Mouse (Mus musculus) G1E (cell line): ENCODE measurements at regions not wholly inside any gene's neighbourhood (a gene's known extent, or its start where the extent isn't known, plus 50 kb on each side); places are given as distances from the start of the nearest gene placed in this dataset.

Experiments
- ATAC-seq: 2 replicates; pipeline ENCODE4 v1.8.0; 2016; ENCODE audit warnings: mild to moderate bottlenecking; ENCODE audit not compliant: insufficient number of reproducible peaks, poor library complexity, low FRiP score, severe bottlenecking; ENCODE audit errors: extremely low read depth
- DNase-seq: peaks from one replicate; pipeline ENCODE4 v3.0.0; 2012; ENCODE audit warnings: low spot score
- H3K27me3 ChIP-seq: 2 replicates; pipeline ENCODE4 v1.6.1; 2012; ENCODE audit warnings: mild to moderate bottlenecking, low read length, inconsistent platforms; ENCODE audit not compliant: insufficient read depth
- H3K36me3 ChIP-seq: replicated peaks from 2 replicates; pipeline ENCODE3; 2012; ENCODE audit warnings: mild to moderate bottlenecking, inconsistent platforms
- H3K4me1 ChIP-seq: 2 replicates; pipeline ENCODE4 v1.6.1; 2012; ENCODE audit warnings: low read depth, low read length, inconsistent platforms, mixed read lengths; ENCODE audit not compliant: insufficient read depth
- H3K4me3 ChIP-seq: 2 replicates; pipeline ENCODE4 v1.5.1; 2012; ENCODE audit warnings: low read depth, mild to moderate bottlenecking, inconsistent platforms, low read length, moderate library complexity, mixed read lengths
- H3K9me3 ChIP-seq: replicated peaks from 2 replicates; pipeline ENCODE4 v1.6.1; 2012; ENCODE audit warnings: inconsistent platforms
- CTCF ChIP-seq: IDR thresholded peaks from 2 replicates; pipeline ENCODE4 v1.5.1; 2012; ENCODE audit warnings: low read depth, low read length, inconsistent platforms, mixed read lengths
- GATA1 ChIP-seq: IDR thresholded peaks from 2 replicates; pipeline ENCODE4 v1.6.1; 2012; ENCODE audit warnings: borderline replicate concordance, low read length, inconsistent platforms, mixed read lengths
- GATA2 ChIP-seq: IDR thresholded peaks from 2 replicates; pipeline ENCODE4 v1.6.1; 2012; ENCODE audit warnings: low read depth, low read length, inconsistent platforms, borderline replicate concordance
- POLR2AphosphoS5 ChIP-seq: IDR thresholded peaks from 2 replicates; pipeline ENCODE4 v1.6.1; 2012; ENCODE audit warnings: low read depth, low read length, inconsistent platforms; ENCODE audit not compliant: insufficient replicate concordance
- TAL1 ChIP-seq: conservative IDR thresholded peaks from 2 replicates; pipeline ENCODE4 v1.6.1; 2012; ENCODE audit warnings: low read depth, low read length, inconsistent platforms, mixed read lengths

GRCm38 (mm10) chr2:171676083-171676482 is 367.2 kb downstream of the Cbln4 start:
- no peak overlapping the region for H3K4me3 ChIP-seq
- H3K9me3 ChIP-seq: peaks cover 46% of the 10 kb centered on the region
- ATAC-seq (no peak), DNase-seq (no peak)
- no peaks in the 10 kb centered on the region for H3K36me3 ChIP-seq
- no peaks in the 10 kb centered on the region for H3K4me1 ChIP-seq
- no peak for TF ChIP-seq POLR2AphosphoS5
- TF ChIP-seq GATA1: no peak
- no peak for TF ChIP-seq TAL1
- no peak for TF ChIP-seq CTCF
- no peak for TF ChIP-seq GATA2
- H3K27me3 ChIP-seq: no peaks in the 10 kb centered on the region

- H3K9me3 ChIP-seq: peaks cover 47% of the 10 kb centered on the region
- no peak for ATAC-seq
Observed at GRCm38 (mm10) chr2:171675411-171675810, 367.9 kb downstream of the Cbln4 start.

GRCm38 (mm10) chr2:171670945-171671547 is 372.2 kb downstream of the Cbln4 start:
- no peak for TF ChIP-seq POLR2AphosphoS5
- TF ChIP-seq TAL1: no peak
- no peak for TF ChIP-seq GATA1
- no peak for TF ChIP-seq CTCF
- TF ChIP-seq GATA2: no peak
- ATAC-seq (no peak), DNase-seq (no peak)
- no peaks in the 10 kb centered on the region for H3K4me1 ChIP-seq
- H3K36me3 ChIP-seq: no peaks in the 10 kb centered on the region
- H3K27me3 ChIP-seq: no peaks in the 10 kb centered on the region
- H3K9me3 ChIP-seq: peaks cover 43% of the 10 kb centered on the region
- H3K4me3 ChIP-seq: no peak overlapping the region

More at GRCm38 (mm10) chr2:171675411-171675810, 367.9 kb downstream of the Cbln4 start:
- TF ChIP-seq POLR2AphosphoS5 (no peak), CTCF (no peak), GATA2 (no peak), TAL1 (no peak), GATA1 (no peak)
- H3K4me1 ChIP-seq: no peaks in the 10 kb centered on the region
- H3K27me3 ChIP-seq: no peaks in the 10 kb centered on the region
- DNase-seq: no peak
- no peaks in the 10 kb centered on the region for H3K36me3 ChIP-seq
- no peak overlapping the region for H3K4me3 ChIP-seq

GRCm38 (mm10) chr2:171668791-171669645 is 374.2 kb downstream of the Cbln4 start:
- H3K27me3 ChIP-seq: no peaks in the 10 kb centered on the region
- DNase-seq (no peak), ATAC-seq (no peak)
- no peak overlapping the region for H3K4me3 ChIP-seq
- no peaks in the 10 kb centered on the region for H3K36me3 ChIP-seq
- H3K4me1 ChIP-seq: no peaks in the 10 kb centered on the region
- TF ChIP-seq TAL1 (no peak), GATA2 (no peak), CTCF (no peak), GATA1 (no peak), POLR2AphosphoS5 (no peak)
- peaks cover 34% of the 10 kb centered on the region for H3K9me3 ChIP-seq

DNA sequence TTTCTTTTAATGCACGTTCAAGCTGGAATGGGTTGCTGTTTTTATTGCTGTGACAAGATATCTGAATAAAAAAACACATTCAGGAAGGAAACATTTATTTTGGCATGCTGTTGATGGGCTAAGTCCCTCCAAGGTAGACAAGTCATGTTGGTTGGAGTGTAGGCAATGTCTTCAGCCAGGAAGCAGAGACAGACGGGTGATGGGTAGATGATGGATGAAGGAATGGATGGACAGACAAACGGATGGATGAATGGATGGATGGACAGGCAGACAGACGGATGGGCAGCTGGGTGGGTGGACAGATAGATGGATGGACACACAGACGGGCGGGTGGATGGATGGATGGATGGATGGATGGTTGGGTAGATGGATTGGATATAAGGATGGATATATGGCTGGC is 380.7 kb downstream of the Cbln4 start:
- no peaks in the 10 kb centered on the region for H3K36me3 ChIP-seq
- ATAC-seq (no peak), DNase-seq (no peak)
- no peaks in the 10 kb centered on the region for H3K27me3 ChIP-seq
- TF ChIP-seq CTCF (no peak), GATA2 (no peak), POLR2AphosphoS5 (no peak), GATA1 (no peak), TAL1 (no peak)
- no peaks in the 10 kb centered on the region for H3K4me1 ChIP-seq
- peaks cover 34% of the 10 kb centered on the region for H3K9me3 ChIP-seq
- H3K4me3 ChIP-seq: no peak overlapping the region

GRCm38 (mm10) chr2:171661896-171662511 is 381.3 kb downstream of the Cbln4 start:
- peaks cover 34% of the 10 kb centered on the region for H3K9me3 ChIP-seq

More at GRCm38 (mm10) chr2:171661896-171662511, 381.3 kb downstream of the Cbln4 start:
- ATAC-seq (no peak), DNase-seq (no peak)
- no peaks in the 10 kb centered on the region for H3K27me3 ChIP-seq
- H3K4me3 ChIP-seq: no peak overlapping the region
- H3K36me3 ChIP-seq: no peaks in the 10 kb centered on the region
- H3K4me1 ChIP-seq: no peaks in the 10 kb centered on the region
- TF ChIP-seq GATA1 (no peak), GATA2 (no peak), POLR2AphosphoS5 (no peak), TAL1 (no peak), CTCF (no peak)
